ENCODE assay signal across 8 mouse cellular contexts in the genomic region with DNA sequence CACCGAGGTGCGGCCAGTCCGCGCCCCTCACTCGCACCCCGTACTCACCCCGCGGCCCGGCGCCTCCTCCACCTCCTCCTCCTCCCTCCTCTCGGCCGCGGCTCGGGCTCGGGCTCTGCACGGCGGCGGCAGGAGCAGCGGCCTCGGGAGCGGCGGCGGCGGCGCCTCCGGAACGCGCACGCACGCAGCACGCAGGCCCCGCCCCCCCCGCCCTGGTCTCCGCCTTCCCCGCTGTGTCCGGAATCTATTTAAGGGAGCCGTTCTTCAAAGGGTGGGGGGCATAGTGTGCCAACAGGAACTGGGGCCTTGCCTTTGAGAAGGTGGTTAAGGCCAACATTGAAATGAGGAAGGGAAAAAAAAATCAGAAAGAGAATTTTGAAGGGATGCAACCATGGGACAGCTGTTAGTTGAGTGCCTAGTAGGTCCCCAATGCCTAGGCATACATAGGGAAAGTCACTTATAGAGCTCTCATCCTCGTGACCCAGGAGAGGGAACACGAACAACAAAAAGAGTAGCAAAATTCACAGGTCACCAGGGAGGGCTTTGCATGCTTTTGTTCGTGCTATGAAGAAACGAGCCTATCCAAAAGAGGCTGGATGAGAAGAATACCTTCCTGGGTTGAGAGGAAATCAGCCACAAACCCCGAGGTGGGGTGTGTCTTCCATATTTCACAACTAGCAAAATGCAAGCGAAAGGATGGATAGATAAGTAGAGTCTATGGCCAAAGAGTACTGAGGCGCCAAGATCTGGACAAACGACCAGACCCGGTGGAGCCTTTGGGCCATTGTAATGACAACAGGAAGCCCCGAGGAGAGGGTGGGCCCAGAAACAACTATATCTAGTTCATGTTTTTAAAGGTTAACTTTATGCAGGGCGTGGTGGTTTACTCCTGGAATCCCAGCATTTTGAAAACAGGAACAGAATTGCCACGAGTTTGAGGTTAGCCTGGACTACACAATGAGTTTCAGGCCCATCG. TPM values are rescaled to one million over a fixed set of nuclear protein-coding genes. Genes with fewer than 3 reads are reported as not detected.
DNase-seq lines count a peak whose midpoint lies in the region; ATAC-seq lines count a peak whose summit lies in the region.

Gene Rap1a, minus strand, starts transcription at position 146 of the 976 bp plus-strand sequence.

- H3K4me1 ChIP-seq in hindbrain, embryonic 13.5 days (replicated peaks): peaks cover 29% of the 10 kb centered on the region

- WGBS in hindbrain, embryonic 13.5 days: 24% methylated on average over 36 of the region's 50 CpGs

- no peaks in the 10 kb centered on the region for H3K36me3 ChIP-seq in hindbrain, embryonic 13.5 days

- peak; percentile 95 for ATAC-seq in hindbrain, embryonic 13.5 days (ENCODE audit: low FRiP score)

- peak within 1 kb of the TSS; percentile 93 for H3K27ac ChIP-seq in hindbrain, embryonic 13.5 days

- peak; percentile 91 for DNase-seq in NIH3T3 (ENCODE audit: low read depth)
- DNase-seq in cerebellum, postnatal 14 days: peak; percentile 84 to 85
- DNase-seq in frontal cortex, postnatal 25 days (ENCODE audit: low spot score in 2 of 2): peak; percentile 28 to 49
- DNase-seq in layer of hippocampus, postnatal 36 days: peak; percentile 64 to 70
- peak; percentile 75 for DNase-seq in lung, postnatal 36 days
- DNase-seq in retina, postnatal 1 day: peak; percentile 89
- DNase-seq in thymus, postnatal 4 days: peak; percentile 87

- H3K4me3 ChIP-seq in hindbrain, embryonic 13.5 days: peak within 1 kb of the TSS; percentile 85

- H3K27me3 ChIP-seq in hindbrain, embryonic 13.5 days: no peaks in the 10 kb centered on the region

- no peaks in the 10 kb centered on the region for H3K9me3 ChIP-seq in hindbrain, embryonic 13.5 days

- peak within 1 kb of the TSS; percentile 89 for H3K4me2 ChIP-seq in hindbrain, embryonic 13.5 days

- peak within 1 kb of the TSS; percentile 93 for H3K9ac ChIP-seq in hindbrain, embryonic 13.5 days

RNA-seq across cellular contexts. Expression of gene Rap1a, which starts in this region (rescaled TPM):
- 83.1 and 88.1 TPM in 2 replicates for polyA plus RNA-seq in hindbrain, embryonic 13.5 days (2015; fragmentation: Nextera tagmentation; extraction: Ambion mirVana)
- 100 to 1,000 TPM; 101 to 103 TPM for total RNA-seq in layer of hippocampus, postnatal 36 days (2021)

Comparison
In these comparisons a context has a peak if more than half of its experiments do, and no peak if none do; other contexts are left out.
1. Peak in every context shown above with its lines: DNase-seq, ATAC-seq, H3K4me3 ChIP-seq and H3K27ac ChIP-seq.
2. DNase-seq: peak in every context shown above with its lines; median percentile 91 in NIH3T3; 89 in retina, postnatal 1 day; 87 in thymus, postnatal 4 days; 84 in cerebellum, postnatal 14 days; 75 in lung, postnatal 36 days; 67 in layer of hippocampus, postnatal 36 days; 38 in frontal cortex, postnatal 25 days.